Mouse (Mus musculus): ENCODE data around the gene Sh3d19. TPM values are rescaled to one million over a fixed set of nuclear protein-coding genes. Genes with fewer than 3 reads are reported as not detected.

Sh3d19 gene
- polyA plus RNA-seq, 1 experiment, result 24.2 TPM

DNA sequence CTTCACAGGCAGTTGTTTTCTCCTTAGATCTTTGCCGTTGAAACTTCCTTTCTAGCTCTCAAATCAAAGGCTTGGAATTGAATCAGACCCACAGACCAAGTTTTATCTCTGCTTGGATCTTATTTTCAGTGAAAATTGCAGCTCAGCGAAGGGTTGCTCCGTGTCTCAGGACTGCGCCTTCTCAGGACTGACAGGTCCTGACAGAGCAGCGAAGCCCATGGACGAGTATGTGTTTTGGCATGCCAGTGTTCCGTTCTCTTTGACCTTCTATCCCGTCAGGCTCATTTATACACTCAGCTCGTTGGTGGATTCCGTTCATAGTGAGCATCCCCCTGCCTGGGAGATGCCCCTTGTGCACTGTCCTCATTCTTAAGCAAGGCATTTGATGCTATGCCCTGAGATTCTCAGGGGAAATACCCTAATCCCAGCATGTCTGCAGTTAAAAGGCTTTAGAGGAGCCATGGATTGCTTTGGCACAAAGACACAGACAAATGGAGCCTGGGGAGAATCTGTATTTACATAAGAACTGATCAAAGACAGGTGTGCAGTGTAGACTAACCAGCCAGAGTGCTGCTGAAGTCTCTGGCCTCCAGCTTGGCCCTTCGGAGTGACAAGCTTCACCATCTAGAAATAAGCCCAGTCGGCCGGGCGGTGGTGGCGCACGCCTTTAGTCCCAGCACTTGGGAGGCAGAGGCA, 148.5 kb downstream of the Sh3d19 start:
- WGBS, result 82% methylated on average over 16 of the region's 16 CpGs
- no peak for DNase-seq (ENCODE audit: low read depth, low spot score)

DNA sequence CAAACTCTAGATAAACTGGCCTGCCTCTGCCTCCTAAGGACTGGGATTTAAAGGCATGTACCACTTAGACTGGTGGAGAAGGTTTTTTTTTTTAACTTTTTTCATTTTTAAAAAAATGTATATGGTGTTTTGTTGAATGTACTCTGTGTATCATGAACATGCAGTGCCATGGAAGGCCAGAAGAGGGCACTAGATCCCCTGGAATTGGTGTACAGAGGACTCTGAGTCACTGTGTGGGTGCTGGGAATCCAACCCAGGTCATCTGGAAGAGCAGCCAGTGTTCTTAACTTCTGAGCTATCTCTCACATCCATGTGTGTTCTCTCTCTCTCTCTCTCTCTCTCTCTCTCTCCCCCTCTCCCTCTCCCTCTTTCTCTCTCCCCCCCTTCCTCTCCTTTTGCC, 151.2 kb downstream of the Sh3d19 start:
- DNase-seq (ENCODE audit: low read depth, low spot score), result no peak

DNA sequence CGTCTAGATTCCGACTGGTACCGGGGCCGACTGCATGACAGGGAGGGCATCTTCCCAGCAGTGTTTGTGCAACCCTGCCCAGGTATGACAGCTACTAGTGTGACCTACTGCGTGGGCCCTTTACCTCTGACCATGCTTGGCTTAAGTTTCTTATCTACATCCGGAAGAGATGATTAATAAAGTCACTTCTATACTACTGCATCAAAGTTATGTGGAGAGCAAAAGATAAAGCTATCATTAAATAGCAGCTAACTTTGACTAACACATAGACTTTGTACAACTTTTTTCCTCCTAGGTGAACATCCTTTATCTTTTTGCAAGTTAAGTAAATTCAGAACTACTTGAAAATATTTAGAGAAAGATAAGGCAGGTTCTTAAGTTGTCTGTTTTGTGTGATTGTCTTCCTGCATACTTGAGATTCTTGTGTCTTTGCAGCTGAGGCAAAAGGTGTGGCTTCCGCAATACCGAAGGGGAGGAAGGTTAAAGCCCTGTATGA, 152.4 kb downstream of the Sh3d19 start:
- 83% methylated on average over 8 of the region's 8 CpGs for WGBS
- no peak for DNase-seq (ENCODE audit: low read depth, low spot score)

- WGBS, result 16% methylated on average over 6 of the region's 6 CpGs
- no peak for DNase-seq (ENCODE audit: low read depth, low spot score)
Observed at GRCm38 (mm10) chr3:86129757-86130156, 158.8 kb downstream of the Sh3d19 start.

GRCm38 (mm10) chr3:86134939-86135638, 164.2 kb downstream of the Sh3d19 start:
- WGBS, result 53% methylated on average over 6 of the region's 6 CpGs
- DNase-seq (ENCODE audit: low read depth, low spot score), result no peak

- 88% methylated on average over 6 of the region's 6 CpGs for WGBS
- no peak for DNase-seq (ENCODE audit: low read depth, low spot score)
Observed at GRCm38 (mm10) chr3:86135886-86136563, 165.1 kb downstream of the Sh3d19 start.

DNA sequence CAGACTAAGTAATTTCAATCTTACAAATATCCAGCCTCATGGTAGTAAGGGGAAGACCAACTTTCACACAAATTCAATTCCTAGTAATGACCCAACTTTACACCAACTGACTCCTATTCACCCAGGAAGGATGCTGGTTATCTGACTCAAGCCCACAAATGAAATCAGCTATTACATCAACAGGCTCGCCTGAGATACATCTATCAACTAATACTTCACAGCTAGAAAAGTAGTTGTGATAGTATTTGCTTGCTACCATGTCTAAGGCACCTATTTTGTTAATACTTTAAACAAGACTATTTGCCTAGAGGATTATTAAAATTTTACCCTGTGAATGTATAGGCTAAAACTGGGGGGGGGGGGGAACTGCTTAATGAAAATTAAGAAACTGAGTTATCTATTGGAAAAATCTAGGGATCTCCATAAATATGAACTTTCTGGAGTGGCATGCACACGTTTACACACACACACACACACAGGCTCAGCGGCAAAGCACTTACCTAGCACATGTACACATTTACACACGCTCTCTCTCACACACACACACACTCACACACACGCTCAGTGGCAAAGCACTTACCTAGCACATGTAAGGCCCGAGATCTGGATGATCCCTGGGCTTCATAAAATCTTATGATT, 166.1 kb downstream of the Sh3d19 start:
- 85% methylated on average over 6 of the region's 6 CpGs for WGBS
- no peak for DNase-seq (ENCODE audit: low read depth, low spot score)

GRCm38 (mm10) chr3:86139660-86140059, 168.8 kb downstream of the Sh3d19 start:
- no peak for DNase-seq (ENCODE audit: low read depth, low spot score)
- 86% methylated on average over 4 of the region's 4 CpGs for WGBS

GRCm38 (mm10) chr3:86141366-86141765, 170.5 kb downstream of the Sh3d19 start:
- no peak for DNase-seq (ENCODE audit: low read depth, low spot score)
- 3% methylated on average over 7 of the region's 7 CpGs for WGBS

GRCm38 (mm10) chr3:86141886-86142262, 171.0 kb downstream of the Sh3d19 start:
- under 1% methylated on average over 18 of the region's 18 CpGs for whole genome bisulfite sequencing

DNA sequence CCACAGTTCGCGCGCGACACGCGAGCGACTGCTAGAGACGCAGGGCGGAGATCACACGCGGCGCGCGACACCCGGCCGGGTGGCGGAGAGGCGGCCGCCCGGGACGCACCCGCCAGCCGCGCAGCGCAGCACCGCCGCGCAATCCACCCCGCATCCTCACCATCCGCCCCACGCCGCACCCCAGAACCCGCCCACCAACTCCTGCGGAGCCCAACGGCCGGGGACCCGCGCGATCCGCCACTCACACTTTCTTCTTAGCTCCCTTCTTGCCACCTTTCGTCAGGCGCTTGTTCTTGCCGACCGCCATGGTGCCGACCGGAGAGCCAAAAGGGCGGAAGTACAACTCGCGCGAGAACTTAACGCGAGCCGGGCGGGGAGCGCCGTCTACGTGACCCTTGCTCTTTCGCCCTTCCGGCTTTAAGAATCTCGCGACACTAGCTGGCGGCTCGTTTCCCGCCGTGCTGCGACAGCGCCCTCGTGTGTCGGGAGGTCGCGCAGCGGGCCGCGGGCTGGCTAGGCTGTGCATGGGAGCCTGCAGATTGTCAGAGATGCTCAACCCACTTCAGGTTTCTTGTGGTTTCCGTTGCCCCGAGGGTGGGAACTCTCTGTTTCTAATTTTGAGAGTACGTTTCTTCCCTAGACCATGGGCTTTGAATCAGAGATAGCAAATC, 171.5 kb downstream of the Sh3d19 start, which contains the start of gene Rps3a1:
Gene Rps3a1, minus strand, starts transcription at position 440 of the 671 bp plus-strand sequence.
- DNase-seq (ENCODE audit: low read depth, low spot score), result peak; percentile 88
- WGBS, result under 1% methylated on average over 68 of the region's 77 CpGs

More at GRCm38 (mm10) chr3:86141886-86142262, 171.0 kb downstream of the Sh3d19 start:
- DNase-seq (ENCODE audit: low read depth, low spot score), result no peak

DNA sequence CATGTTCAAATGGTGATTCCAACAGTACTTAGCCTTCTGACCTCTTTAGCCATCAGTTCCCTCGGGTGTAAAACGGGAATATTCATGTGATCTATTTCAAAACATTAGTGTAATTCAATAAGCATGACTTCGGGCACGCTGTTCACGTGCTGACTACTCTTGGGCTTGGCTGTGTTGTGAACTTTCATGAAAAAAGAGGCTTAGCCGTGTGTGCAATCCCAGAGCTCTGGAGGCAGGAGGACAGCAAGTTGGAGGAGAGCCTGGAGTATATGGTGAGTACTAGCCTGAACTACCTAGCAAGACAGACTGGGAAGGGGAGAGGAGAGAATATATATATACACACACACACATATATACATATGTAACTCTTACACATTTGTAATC, 172.0 kb downstream of the Sh3d19 start:
- no peak for DNase-seq (ENCODE audit: low read depth, low spot score)
- 23% methylated on average over 6 of the region's 6 CpGs for WGBS

GRCm38 (mm10) chr3:86143343-86143742, 172.4 kb downstream of the Sh3d19 start:
- no peak for DNase-seq (ENCODE audit: low read depth, low spot score)
- WGBS, result 83% methylated on average over 6 of the region's 6 CpGs

DNA sequence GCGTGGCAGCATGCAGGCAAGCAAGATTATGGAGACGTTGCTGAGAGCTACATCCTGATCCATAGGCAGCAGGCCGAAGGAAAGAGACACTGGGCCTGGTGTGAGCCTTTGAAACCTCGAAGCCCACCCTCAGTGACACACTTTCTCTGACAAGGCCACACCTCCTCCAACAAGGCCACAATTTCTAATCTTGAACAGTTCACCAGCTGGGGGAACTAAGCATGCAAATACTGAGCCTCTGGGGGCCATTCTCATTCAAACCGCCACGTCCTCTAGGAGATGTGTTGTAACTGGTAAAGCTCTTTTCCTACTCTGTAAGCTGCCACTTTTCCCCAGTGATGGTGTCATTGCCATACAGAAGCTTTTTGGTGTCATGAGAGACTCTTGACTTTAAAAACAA, 178.2 kb downstream of the Sh3d19 start:
- no peak for DNase-seq (ENCODE audit: low read depth, low spot score)
- 86% methylated on average over 6 of the region's 6 CpGs for WGBS

GRCm38 (mm10) chr3:86149521-86149920, 178.6 kb downstream of the Sh3d19 start:
- WGBS, result 76% methylated on average over 9 of the region's 9 CpGs
- no peak for DNase-seq (ENCODE audit: low read depth, low spot score)

- DNase-seq (ENCODE audit: low read depth, low spot score), result no peak
- WGBS, result 64% methylated on average over 8 of the region's 8 CpGs
Observed at GRCm38 (mm10) chr3:86168841-86169425, 198.0 kb downstream of the Sh3d19 start.

DNA sequence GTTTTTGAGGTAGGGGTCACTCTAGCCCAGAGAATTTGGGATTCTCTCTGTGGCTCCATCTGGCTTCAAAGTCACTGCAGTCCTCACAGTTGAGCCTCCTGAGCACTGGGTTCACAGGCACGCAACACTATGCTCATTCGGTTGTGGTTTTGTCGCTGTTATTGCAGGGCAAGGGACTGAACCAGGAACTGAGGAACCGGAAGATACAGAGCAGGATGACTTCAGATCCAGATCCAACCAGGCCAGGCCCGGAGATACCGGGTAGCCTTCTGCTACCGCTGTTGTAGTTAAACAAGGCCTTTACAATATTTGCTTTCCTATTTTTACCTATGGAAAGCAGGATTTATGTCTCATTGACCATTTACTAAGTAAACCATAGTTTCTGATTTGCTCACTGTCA, 208.8 kb downstream of the Sh3d19 start:
- 33% methylated on average over 7 of the region's 7 CpGs for WGBS
- DNase-seq (ENCODE audit: low read depth, low spot score), result peak; percentile 51

Data from large intestine, adult 2 months (tissue).